Mouse (Mus musculus) kidney, adult 11 months (tissue): ENCODE measurements around the gene Dmxl2.

ENCODE experiments used
- DNase-seq: peaks from one replicate; pipeline ENCODE4 v3.0.0; 2022

The Dmxl2 gene

GRCm38 (mm10) chr9:54490431-54490830, 11.0 kb downstream of the Dmxl2 start:
- DNase-seq: no peak

GRCm38 (mm10) chr9:54489599-54489998, 11.8 kb downstream of the Dmxl2 start:
- no peak for DNase-seq

- DNase-seq: no peak
These were observed 16.5 kb downstream of the Dmxl2 start for GRCm38 (mm10) chr9:54484927-54485326.

GRCm38 (mm10) chr9:54483215-54483614, 18.2 kb downstream of the Dmxl2 start:
- no peak for DNase-seq

GRCm38 (mm10) chr9:54482763-54483162, 18.7 kb downstream of the Dmxl2 start:
- no peak for DNase-seq

- no peak for DNase-seq
These were observed 22.4 kb downstream of the Dmxl2 start for GRCm38 (mm10) chr9:54479054-54479453.

- DNase-seq: no peak
These were observed 23.3 kb downstream of the Dmxl2 start for GRCm38 (mm10) chr9:54478117-54478516.

- no peak for DNase-seq
These were observed 26.9 kb downstream of the Dmxl2 start for GRCm38 (mm10) chr9:54474546-54474945.

- no peak for DNase-seq
These were observed 27.4 kb downstream of the Dmxl2 start for GRCm38 (mm10) chr9:54474031-54474430.

GRCm38 (mm10) chr9:54472784-54473183, 28.6 kb downstream of the Dmxl2 start:
- no peak for DNase-seq

- no peak for DNase-seq
These were observed 32.1 kb downstream of the Dmxl2 start for GRCm38 (mm10) chr9:54469339-54469738.

GRCm38 (mm10) chr9:54467433-54467933, 33.9 kb downstream of the Dmxl2 start:
- no peak for DNase-seq

- no peak for DNase-seq
These were observed 37.9 kb downstream of the Dmxl2 start for GRCm38 (mm10) chr9:54463483-54464054.

- DNase-seq: no peak
These were observed 62.4 kb downstream of the Dmxl2 start for GRCm38 (mm10) chr9:54439015-54439414.

- no peak for DNase-seq
These were observed 63.2 kb downstream of the Dmxl2 start for GRCm38 (mm10) chr9:54438246-54438645.

GRCm38 (mm10) chr9:54416238-54416637, 85.2 kb downstream of the Dmxl2 start:
- no peak for DNase-seq

- DNase-seq: no peak
These were observed 144.7 kb downstream of the Dmxl2 start for GRCm38 (mm10) chr9:54356756-54357155.

GRCm38 (mm10) chr9:54342026-54342425, 159.4 kb downstream of the Dmxl2 start:
- no peak for DNase-seq

- peak; percentile 12 for DNase-seq
These were observed 164.8 kb downstream of the Dmxl2 start for GRCm38 (mm10) chr9:54336532-54337144.

- DNase-seq: no peak
These were observed 165.8 kb downstream of the Dmxl2 start for GRCm38 (mm10) chr9:54335582-54335981.

- no peak for DNase-seq
These were observed 172.2 kb downstream of the Dmxl2 start for GRCm38 (mm10) chr9:54329201-54329600.

GRCm38 (mm10) chr9:54323456-54323855, 178.0 kb downstream of the Dmxl2 start:
- no peak for DNase-seq

GRCm38 (mm10) chr9:54316363-54316762, 185.1 kb downstream of the Dmxl2 start:
- DNase-seq: no peak
